In the genomic region with DNA sequence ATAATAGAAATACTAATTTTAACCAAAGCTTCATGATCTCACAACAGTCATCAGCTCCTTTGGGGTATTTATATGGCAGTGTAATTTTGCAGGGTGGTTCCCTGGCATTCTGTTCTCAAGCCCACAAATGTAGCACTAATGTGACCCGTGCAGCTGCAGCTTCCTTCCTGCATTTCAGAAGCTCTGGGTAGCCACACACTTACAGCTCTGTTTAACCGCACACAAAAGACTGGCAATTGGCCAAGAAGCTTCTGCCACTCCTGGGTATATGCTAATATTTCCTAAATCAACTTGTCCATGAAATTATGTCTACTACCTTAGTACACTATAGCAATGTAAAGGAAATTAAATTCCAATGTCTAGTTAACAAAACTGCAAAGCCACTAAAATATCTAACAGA, we compare ENCODE assay signal across 8 mouse cellular contexts. TPM values are rescaled to one million over a fixed set of nuclear protein-coding genes. Genes with fewer than 3 reads are reported as not detected.
DNase-seq lines count a peak whose midpoint lies in the region; ATAC-seq and TF ChIP-seq lines count a peak whose summit lies in the region.

No protein-coding gene starts in this region.

- H3K9ac ChIP-seq in hindbrain, embryonic 11.5 days (ENCODE audit: low read depth, low read length) = no peak overlapping the region

- no peaks in the 10 kb centered on the region for H3K36me3 ChIP-seq in hindbrain, embryonic 11.5 days (ENCODE audit: control insufficient read depth, insufficient read depth, low read length)
- H3K36me3 ChIP-seq in hindbrain, embryonic 10.5 days = peaks cover 29% of the 10 kb centered on the region
- H3K36me3 ChIP-seq in thymus, adult 2 months (ENCODE audit: control insufficient read depth, insufficient read depth, low read length) = peaks cover 6% of the 10 kb centered on the region

- H3K27ac ChIP-seq in hindbrain, embryonic 11.5 days (ENCODE audit: low read depth, low read length) = no peak overlapping the region
- H3K27ac ChIP-seq in hindbrain, embryonic 10.5 days = no peak overlapping the region
- H3K27ac ChIP-seq in thymus, adult 2 months (ENCODE audit: control insufficient read depth, insufficient read depth, low read length) = peak overlapping the region; percentile 10; the same call in 1 of the 2 replicates

- no peak overlapping the region for H3K4me2 ChIP-seq in hindbrain, embryonic 11.5 days (replicated peaks; ENCODE audit: low read depth, low read length)

- ATAC-seq in hindbrain, embryonic 11.5 days (ENCODE audit: low FRiP score) = no peak

- no peaks in the 10 kb centered on the region for H3K27me3 ChIP-seq in hindbrain, embryonic 11.5 days (ENCODE audit: control insufficient read depth, insufficient read depth, low read length)
- H3K27me3 ChIP-seq in hindbrain, embryonic 10.5 days (ENCODE audit: insufficient read depth, poor library complexity, severe bottlenecking) = no peaks in the 10 kb centered on the region
- no peaks in the 10 kb centered on the region for H3K27me3 ChIP-seq in thymus, adult 2 months (ENCODE audit: control insufficient read depth, insufficient read depth, low read length)

- no peak for TF ChIP-seq CTCF in thymus, adult 2 months (IDR thresholded peaks at IDR 0.05; ENCODE audit: borderline replicate concordance, control insufficient read depth, extremely low read depth, insufficient read depth, low read length, poor library complexity)

- H3K9me3 ChIP-seq in hindbrain, embryonic 11.5 days (ENCODE audit: control insufficient read depth, low read length) = no peaks in the 10 kb centered on the region
- no peaks in the 10 kb centered on the region for H3K9me3 ChIP-seq in hindbrain, embryonic 10.5 days

- no peak for TF ChIP-seq POLR2A in thymus, adult 2 months (IDR thresholded peaks at IDR 0.05; ENCODE audit: control insufficient read depth, extremely low read depth, insufficient read depth, low read length, poor library complexity)

- DNase-seq in hindbrain, embryonic 11.5 days (ENCODE audit: low spot score) = peak; percentile 28
- DNase-seq in hindbrain, embryonic 10.5 days (ENCODE audit: low spot score) = no peak
- peak; percentile 60 for DNase-seq in CD4-positive, CD25-positive, alpha-beta regulatory T cell, adult 2 months (ENCODE audit: low read depth, low spot score)
- DNase-seq in heart, adult 9 months (ENCODE audit: low spot score in 2 of 2) = peak; percentile 12 to 16
- DNase-seq in lung, postnatal 10 days = peak; percentile 56
- peak; percentile 61 for DNase-seq in thymus, adult 2 months
- DNase-seq in right cerebral cortex, adult 2 months (ENCODE audit: low spot score in 2 of 2) = no peak
- no peak for DNase-seq in layer of hippocampus, adult 9-11 months

- WGBS in hindbrain, embryonic 11.5 days = 75% methylated on average over 2 of the region's 2 CpGs
- WGBS in hindbrain, embryonic 10.5 days = 85% methylated on average over 2 of the region's 2 CpGs
- WGBS in thymus, adult 2 months = 0% methylated on average over 2 of the region's 2 CpGs

- no peaks in the 10 kb centered on the region for H3K4me1 ChIP-seq in hindbrain, embryonic 11.5 days (replicated peaks; ENCODE audit: control insufficient read depth, insufficient read depth, low read length)
- H3K4me1 ChIP-seq in hindbrain, embryonic 10.5 days (replicated peaks) = no peaks in the 10 kb centered on the region
- peaks cover 9% of the 10 kb centered on the region for H3K4me1 ChIP-seq in thymus, adult 2 months (replicated peaks; ENCODE audit: control insufficient read depth, insufficient read depth, low read length)

- H3K4me3 ChIP-seq in hindbrain, embryonic 11.5 days (ENCODE audit: low read depth, low read length) = no peak overlapping the region
- no peak overlapping the region for H3K4me3 ChIP-seq in hindbrain, embryonic 10.5 days
- no peak overlapping the region for H3K4me3 ChIP-seq in thymus, adult 2 months (ENCODE audit: control insufficient read depth, insufficient read depth, low read length)

RNA-seq across cellular contexts. Expression of a gene that starts 32.6 kb away (rescaled TPM):
- 101 and 117 TPM in 2 replicates for polyA plus RNA-seq in hindbrain, embryonic 11.5 days (2014; fragmentation: Nextera tagmentation; extraction: Ambion mirVana)
- polyA plus RNA-seq in hindbrain, embryonic 10.5 days (2016; fragmentation: Nextera tagmentation; extraction: Ambion mirVana) = 84.2 and 97.7 TPM in 2 replicates
- 66.1 and 70.5 TPM in 2 replicates for polyA plus RNA-seq in thymus, adult 2 months (2012; rRNA removed)

RNA-seq across cellular contexts. Expression of a gene that starts 45.9 kb away (rescaled TPM):
- 2.0 and 2.7 TPM in 2 replicates for polyA plus RNA-seq in hindbrain, embryonic 11.5 days (2014; fragmentation: Nextera tagmentation; extraction: Ambion mirVana)
- 1.5 and 1.6 TPM in 2 replicates for polyA plus RNA-seq in hindbrain, embryonic 10.5 days (2016; fragmentation: Nextera tagmentation; extraction: Ambion mirVana)
- 7.6 and 10.2 TPM in 2 replicates for polyA plus RNA-seq in thymus, adult 2 months (2012; rRNA removed)

Comparison
In these comparisons a context has a peak if more than half of its experiments do, and no peak if none do; other contexts are left out.
1. DNase-seq: peak in hindbrain, embryonic 11.5 days (single experiment), CD4-positive, CD25-positive, alpha-beta regulatory T cell, adult 2 months (single experiment), heart, adult 9 months (2 of 2), lung, postnatal 10 days (single experiment) and thymus, adult 2 months (single experiment); none in hindbrain, embryonic 10.5 days (single experiment), right cerebral cortex, adult 2 months (0 of 2) and layer of hippocampus, adult 9-11 months (single experiment).